Mouse (Mus musculus) spleen, postnatal 14 days (tissue): ENCODE measurements around the gene Sptb.

Experiments used
- DNase-seq, 2 experiments: peaks; one replicate each; pipeline ENCODE4 v3.0.0; 2021 to 2022; ENCODE audit warnings: low spot score in 2 of 2

Sptb gene

DNA sequence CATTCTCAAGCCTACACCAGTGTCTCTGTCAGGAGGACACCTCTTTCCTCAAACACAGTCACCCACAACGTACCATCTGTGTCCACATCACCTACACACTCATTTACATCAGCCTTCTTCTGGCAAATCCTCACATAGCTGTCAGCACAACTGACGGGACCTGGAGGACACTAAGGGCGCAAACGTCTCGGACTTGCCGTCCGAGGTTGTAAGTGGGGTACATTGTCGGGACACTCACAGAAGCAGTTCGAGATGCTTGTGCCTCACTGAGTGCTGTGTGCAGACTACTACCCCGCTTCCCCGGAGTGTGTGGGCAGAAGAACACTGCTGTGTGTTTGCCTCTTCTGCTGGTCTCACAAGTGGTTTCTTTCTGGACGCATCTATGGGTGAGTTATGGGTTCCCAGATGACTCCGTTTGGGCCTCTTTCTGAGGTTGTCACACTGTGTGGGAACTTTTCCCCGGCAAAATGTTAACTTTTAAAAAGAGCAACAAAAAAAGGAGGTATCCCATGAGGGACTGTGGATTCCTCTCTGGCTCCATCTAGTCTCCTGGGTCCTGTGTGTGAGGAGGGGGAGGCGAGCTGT, 164.5 kb downstream of the Sptb start:
- no peak for DNase-seq

DNA sequence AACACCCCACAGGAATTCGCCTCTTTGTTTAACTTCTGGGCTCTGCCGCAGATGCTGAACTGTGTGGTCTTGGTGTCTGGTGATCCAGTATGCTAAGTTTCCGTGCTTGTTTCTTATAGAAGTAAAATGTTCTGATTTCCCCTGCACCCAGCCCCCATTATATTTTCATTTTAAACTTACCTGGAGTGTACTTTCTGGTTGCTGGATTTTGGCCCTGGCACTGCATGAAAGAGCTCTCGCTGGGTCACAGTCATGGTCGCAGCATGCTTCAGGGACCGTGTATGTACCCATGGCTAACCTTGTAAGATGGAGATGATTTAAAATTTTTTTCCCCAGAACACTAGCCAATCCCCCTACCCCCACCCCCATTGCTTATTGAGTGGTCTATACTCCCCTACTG, 168.5 kb downstream of the Sptb start:
- DNase-seq: no peak

DNA sequence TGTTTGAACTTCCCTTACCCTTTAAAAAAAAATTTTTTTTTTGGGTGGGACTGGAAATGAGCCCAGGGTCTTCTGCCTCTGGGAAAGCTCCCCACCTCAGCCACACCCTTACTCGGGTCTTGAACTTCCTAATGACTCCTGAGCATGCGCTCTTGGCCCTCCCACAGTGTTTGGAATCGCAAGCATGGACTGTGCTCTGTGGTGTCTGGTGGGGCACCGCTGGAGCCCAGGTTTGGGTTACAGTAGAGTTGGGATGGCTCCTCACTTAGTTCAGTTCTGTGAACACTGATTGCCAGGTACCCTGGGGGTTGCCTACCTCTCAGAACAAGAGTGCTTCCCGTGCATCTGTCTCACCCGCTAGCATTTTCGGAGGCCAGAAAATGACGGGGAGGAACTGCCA, 168.9 kb downstream of the Sptb start:
- DNase-seq: no peak

DNA sequence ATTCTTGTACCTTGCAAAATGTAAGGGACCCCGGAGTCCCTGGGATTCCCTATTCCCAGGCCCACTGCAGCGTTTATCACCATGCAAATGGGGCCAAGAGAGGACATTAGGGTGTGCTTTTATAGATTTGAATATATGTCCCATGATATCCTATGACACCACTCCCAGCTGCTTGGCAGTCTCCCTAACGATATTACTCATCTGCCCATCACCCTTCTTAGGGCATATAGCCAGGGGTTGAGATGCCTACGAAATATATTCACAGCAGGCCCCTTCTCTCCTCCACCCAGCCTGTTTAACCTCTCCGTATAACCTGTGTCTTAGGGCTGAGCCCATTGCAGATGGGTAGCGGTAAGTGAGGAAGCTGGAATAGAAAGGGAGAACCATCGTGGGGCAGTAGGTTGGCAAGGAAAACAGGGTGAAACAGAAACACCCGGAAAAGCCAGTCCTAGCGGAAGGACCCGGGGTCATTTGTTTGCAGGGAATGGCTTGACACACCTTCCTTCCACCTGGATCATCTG, 169.6 kb downstream of the Sptb start:
- no peak for DNase-seq

DNA sequence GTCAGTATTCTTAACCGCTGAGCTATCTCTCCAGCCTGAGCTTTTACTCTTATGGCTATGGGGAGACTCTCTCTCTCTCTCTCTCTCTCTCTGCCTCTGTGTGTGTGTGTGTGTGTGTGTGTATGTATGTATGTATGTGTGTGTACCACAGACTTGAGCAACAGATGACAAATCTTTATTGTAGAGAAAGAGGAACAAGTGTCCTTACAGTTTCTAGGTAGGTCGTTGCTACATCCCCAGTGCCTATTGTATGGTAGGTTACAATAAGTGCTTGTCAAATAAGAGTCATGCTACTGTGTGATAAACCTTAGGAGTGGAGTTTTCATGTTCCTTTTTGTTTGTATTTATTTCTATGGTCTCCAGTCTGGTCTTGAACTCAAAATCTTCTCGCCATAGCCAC, 170.2 kb downstream of the Sptb start:
- DNase-seq: no peak

DNA sequence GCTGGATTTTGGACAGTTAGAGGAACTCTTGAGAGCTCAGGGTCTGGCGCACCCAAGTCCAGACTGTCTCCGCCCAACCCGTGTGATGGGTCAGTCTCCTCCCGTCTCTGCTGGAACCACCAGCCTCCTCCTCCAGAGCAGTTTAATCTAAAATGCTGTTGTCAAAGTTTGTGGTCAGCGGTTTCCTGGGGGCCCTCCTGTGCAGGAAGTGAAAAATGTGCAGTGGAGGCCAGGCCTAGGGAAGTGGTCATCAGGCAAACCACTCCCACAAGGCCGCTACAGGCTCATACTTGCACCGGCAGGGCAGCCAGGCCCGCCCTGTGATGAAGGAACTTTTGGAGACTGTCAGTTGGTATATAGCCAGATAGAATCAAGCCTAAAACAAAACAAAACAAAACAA, 172.9 kb downstream of the Sptb start:
- peak; percentile 51 to 56 for DNase-seq

DNA sequence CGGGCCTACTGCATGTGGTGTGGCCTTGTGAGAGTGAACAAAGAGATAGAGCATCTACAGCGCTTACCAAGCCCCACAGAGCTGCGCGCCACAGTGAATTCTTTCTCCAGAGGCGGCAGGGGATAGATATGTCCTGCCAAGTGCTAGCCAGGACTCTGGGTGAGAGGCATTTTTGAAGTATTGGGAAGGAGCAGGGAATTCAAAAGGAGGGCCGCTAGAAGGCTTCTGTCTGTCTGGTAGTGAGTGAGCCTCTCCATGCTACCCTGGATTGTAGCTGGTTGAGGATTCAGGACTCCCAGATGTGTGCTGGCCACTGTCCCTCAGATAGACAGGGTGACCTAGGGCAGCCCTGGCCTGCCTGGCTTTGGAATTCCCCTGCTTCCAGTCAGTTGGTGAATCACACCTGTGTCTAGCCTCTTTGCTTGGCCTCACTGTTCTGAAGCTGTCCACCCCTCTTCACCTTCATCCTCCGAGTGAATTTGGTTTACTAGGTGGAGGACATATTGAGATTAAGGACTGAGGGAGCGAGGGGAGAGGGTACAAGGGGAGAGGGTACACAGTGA, 173.7 kb downstream of the Sptb start:
- no peak for DNase-seq

DNA sequence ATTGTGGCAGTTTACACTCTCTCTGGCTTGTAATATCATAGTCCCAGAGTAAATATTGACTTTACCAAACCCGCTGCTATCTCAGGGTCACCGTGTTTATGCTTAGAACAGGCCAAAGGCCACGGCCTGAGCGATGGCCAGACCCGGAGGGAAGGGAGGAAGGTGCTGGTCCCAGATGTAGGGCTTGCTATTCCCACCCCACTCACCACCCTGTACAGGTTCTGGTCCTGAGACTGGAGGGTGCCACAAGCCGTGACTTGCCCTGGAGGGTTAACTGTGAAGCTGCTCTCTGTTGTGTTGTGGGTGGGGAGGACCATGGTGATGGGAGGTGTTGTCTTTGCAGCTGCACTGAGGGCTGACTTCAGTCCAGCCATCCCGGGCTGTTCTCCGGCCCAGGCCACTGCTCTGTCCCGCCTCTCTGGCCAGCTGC, 174.9 kb downstream of the Sptb start:
- DNase-seq: no peak

DNA sequence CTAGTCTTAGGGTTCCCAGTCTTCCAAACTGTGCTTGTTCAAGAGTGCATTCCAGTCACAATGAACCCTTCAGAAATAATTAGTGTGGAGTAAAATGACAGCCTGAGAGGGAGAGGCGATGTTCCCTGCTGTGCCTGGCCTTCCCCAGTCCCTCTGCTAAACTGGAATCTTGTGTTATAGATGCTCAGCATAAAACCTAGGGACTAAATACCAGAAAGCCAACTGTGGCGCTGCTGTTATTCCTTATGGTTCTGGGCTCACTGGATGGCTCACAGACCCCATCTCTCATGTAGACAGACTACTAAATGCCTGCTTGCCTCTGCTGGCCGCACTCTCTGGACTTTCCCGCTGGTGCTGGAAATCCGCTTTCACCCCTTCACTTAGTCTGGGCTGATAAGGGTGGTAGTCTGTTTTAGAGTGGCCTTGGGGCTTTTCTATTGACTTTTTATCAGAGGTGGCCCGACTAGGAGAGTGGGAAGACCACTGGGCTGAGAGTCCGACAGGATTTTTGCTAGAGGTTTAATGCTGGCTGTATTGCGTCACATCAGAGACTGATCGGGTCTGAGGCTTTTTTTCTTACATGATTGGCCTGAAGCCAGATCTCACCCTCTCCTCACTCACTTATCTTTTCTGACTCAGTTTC, 175.6 kb downstream of the Sptb start:
- DNase-seq: no peak

DNA sequence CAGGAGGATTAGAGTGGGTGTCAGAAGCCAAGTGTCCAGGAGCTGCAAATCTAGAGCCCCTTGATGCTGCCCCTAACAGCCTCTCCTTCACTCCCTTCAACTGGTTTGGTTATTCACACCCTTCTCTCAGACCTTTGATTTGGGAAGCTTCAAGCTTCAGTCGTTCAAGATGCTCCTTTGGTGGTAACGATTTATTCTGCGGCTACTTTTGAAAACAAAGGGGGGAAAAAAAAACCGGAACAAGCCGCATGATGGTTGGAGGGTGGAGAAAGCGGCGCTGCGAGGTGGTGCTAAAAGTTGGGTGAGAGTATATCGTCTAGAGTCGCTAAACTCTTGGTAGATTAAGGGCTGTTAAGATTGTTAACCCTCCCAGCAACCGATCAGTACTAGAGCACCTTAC, 176.1 kb downstream of the Sptb start:
- DNase-seq: no peak

DNA sequence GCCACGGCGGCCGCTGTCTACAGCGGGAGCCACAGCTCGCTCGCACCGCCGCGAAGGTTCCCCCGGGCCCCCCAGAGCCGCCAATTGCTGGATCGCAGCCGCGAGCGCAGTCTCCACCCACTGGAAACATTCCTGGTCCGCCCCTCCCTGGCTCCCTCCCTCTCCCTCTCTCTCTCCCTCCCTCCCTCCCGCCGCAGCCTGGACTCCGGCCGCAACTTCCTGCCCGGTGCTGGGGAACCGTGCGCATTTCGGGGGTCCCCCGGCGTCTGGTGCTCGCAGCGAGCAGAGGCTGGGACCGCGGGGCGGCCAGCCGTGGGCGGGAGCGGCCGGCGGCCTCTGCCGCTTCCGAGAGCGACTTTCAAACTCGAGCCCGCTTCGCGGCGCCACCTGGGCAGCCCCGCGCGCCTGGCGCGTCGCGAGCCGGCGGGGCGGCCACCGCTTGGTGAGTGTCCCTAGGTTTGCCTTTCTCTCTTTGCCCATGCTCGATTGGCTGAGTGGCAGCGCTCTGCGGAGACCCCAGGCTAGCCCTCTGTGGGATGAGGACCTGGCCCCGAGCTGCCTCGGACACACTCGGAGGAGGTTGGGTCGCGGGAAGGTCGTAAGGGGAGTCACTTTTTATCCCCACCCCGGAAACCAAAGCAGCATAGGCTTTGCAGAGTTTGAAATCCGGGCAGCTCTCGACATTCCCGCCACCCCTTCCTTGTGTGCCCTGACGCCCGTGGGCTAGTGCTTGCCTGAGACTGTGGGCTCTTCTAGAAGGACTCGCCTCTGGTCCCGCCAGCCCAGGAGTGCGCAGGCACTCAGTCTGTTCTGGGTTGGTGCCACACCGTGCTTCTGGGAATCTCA, 176.7 kb downstream of the Sptb start:
- peak in 1 of 2 experiments; percentile 32 for DNase-seq

DNA sequence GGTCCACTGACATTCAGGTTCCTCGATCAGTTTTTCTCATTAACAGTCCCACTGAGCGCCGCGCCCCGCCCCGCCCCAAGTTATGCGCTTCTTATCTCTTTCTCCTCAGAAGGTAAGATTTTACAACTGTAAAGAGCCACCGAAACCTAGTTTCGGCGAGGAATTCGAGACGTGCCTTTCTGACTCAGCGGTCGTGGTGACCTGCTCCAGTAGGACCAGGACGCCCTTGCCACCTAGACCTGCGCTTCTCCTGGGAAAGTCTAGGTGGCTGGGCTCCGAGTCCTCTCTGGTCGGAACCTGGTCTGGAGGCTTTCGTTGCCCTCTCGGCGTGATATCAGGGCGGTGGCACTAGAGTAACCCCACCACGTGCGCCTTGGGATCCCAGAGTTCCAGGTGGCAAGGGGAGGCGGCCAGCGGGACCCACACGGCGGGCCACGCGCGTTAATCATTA, 177.4 kb downstream of the Sptb start:
- no peak for DNase-seq

DNA sequence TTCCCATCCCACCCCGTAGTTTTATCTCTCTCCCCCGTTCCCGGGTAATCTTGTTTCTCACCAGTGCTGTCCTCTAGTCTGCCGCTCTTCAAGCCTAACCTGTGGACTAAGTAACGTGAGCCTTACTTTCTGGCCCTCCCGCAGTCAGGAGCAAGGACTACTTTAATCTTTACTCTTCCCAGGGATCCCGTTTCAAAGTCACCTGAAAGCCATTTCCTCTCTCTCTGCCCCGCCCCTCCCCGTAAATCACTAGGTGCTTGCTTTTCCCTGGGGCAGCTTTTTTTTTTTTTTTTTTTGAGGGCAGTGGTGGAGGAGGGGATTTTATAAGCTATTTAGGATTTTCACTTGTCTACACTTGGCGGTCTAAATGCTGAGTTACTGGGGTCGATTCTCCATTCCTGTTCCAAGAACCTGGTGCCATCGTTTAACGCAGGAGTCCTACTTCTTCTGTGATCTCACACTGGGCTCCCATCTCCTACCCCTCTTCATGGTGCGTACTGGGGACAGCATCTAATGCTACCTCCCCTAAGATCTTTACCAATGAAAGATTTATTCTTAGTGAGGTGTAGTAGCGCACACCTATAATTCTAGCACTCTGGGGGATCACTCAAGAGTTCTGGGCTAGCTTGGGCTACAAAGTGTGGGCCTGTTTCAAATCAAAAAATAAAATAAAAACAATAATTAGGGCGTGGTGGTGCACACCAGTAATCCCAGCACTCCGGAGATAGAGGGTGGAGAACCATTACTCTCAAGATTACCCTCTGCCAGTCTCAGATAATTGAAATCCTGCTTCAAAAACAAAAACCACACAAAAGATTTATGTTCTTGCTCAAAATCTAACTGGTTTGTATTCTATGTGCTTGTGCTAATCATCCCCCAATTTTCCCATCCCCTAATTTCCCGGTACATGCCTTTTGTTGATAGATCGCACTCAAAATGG, 178.1 kb downstream of the Sptb start:
- no peak for DNase-seq

DNA sequence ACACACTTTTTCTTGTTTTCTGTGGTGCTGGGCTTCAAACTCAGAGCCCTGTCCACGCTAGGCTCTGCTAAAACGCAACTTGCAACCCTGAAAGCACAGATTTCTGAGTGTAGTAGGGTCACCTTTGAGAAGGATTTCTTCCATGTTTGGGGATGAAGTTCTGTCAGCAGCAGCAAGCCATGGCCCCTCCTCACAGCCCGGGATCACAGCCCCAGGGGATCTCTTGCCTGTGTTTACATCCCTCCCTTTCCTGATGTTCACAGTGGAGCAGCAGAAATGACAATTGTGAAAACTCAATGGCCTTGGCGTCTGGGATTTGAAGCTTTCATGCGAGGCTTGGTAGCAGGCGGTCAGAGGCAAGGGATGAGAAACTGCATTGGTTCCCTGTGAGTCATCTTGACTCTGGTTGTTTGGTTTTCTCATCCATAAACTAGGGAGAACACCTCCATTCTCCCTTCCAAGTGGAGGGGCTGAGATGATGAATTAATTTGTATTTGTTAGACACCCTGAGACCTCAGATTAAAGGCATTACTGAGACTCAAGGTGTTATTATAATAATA, 179.7 kb downstream of the Sptb start, which contains the start of gene Plekhg3:
TSS of gene Plekhg3 (plus strand) at position 312 of the 560 bp plus-strand sequence.
- DNase-seq: no peak
